Mouse (Mus musculus) liver, embryonic 13.5 days (tissue): ENCODE data around the gene Olfr1381. TPM values are rescaled to one million over a fixed set of nuclear protein-coding genes. Genes with fewer than 3 reads are reported as not detected.

Experiments used
- polyA plus RNA-seq: library from polyadenylated mRNA; unstranded; fragments of >200 nt; fragmentation: Nextera tagmentation; extraction: Ambion mirVana; gene quantifications from 2 replicates; pipeline ENCODE4 v1.2.1, GENCODE M21; 2015

The Olfr1381 gene
- polyA plus RNA-seq, 1 experiment from 2014 or later = not detected

Other genes starting within 250 kb of the Olfr1381 start
- gene Olfr10, start 238.7 kb upstream of the Olfr1381 start, polyA plus RNA-seq = not detected in 2 replicates
- not detected in 2 replicates for gene Olfr1391, start 220.7 kb upstream of the Olfr1381 start, polyA plus RNA-seq
- gene Olfr1390, start 208.3 kb upstream of the Olfr1381 start, polyA plus RNA-seq = not detected in 2 replicates
- gene Olfr1389, start 120.4 kb upstream of the Olfr1381 start, polyA plus RNA-seq = not detected in 2 replicates
- gene Olfr1388, start 106.8 kb upstream of the Olfr1381 start, polyA plus RNA-seq = 0.03 and 0.08 TPM in 2 replicates
- gene Olfr1387, start 88.1 kb upstream of the Olfr1381 start, polyA plus RNA-seq = not detected in 2 replicates
- not detected in 2 replicates for gene Olfr1386, start 78.4 kb upstream of the Olfr1381 start, polyA plus RNA-seq
- gene Olfr1385, start 54.4 kb upstream of the Olfr1381 start, polyA plus RNA-seq = not detected in 2 replicates
- gene Olfr1384, start 36.7 kb upstream of the Olfr1381 start, polyA plus RNA-seq = not detected in 2 replicates
- gene Olfr1383, start 23.8 kb upstream of the Olfr1381 start, polyA plus RNA-seq = not detected in 2 replicates
- not detected in 2 replicates for gene Olfr1382, start 15.2 kb upstream of the Olfr1381 start, polyA plus RNA-seq
- gene Olfr1380, start 13.4 kb downstream of the Olfr1381 start, polyA plus RNA-seq = not detected in 2 replicates
- 2.4 and 2.7 TPM in 2 replicates for gene Flt4, start 65.8 kb downstream of the Olfr1381 start, polyA plus RNA-seq
- not detected in 2 replicates for gene Scgb3a1, start 120.2 kb downstream of the Olfr1381 start, polyA plus RNA-seq
- gene Cnot6, start 169.3 kb downstream of the Olfr1381 start, polyA plus RNA-seq = 24.4 and 30.4 TPM in 2 replicates